Mouse (Mus musculus): Measurements from ENCODE around the gene Src.

GRCm38 (mm10) chr2:157418206-157418605 lies at the start of gene Src:
- TF ChIP-seq CTCF (IDR thresholded peaks at IDR 0.05; ENCODE audit: extremely low read depth, insufficient read depth, low read length) (no peak), POLR2A (IDR thresholded peaks at IDR 0.05; ENCODE audit: extremely low read depth, insufficient read depth, low read length) (no peak)

Measured in cortical plate, adult 2 months (tissue).